Mouse (Mus musculus) telencephalon, adult 2 months (tissue): ENCODE measurements around the gene Cog8.

Source experiments
- DNase-seq: peaks from one replicate; pipeline ENCODE4 v3.0.0-alpha.2; 2011; ENCODE audit warnings: low read depth, low spot score

Gene Cog8

GRCm38 (mm10) chr8:107056076-107056972, at the start of gene Cog8, which contains the start of gene Nip7:
TSS of gene Cog8 (minus strand) at chr8:107056689.
TSS of gene Nip7 (plus strand) at chr8:107056877.
- DNase-seq = peak; percentile 99

DNA sequence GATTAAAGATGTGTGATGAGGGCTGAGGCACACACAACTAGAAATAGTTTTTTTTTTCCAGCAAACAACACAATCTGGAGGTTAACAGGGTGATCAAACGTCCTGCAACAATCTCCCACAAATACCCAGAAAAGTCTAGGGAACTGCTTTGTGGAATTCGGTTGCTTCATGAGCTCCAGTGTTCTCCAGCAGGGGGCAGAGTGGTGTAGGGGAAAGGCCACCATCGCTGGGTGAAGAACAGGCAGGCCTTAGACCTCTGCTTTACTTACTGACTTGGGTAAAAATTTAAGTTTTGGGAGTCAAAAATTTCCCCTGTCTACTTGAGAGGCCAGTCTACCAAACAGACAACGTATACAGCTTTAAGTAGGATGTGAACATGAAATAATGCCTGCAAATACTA, 48.1 kb upstream of the Cog8 start:
- DNase-seq = peak; percentile 38

GRCm38 (mm10) chr8:107100635-107101034, 44.1 kb upstream of the Cog8 start:
- DNase-seq = no peak

- peak; percentile 95 for DNase-seq
These were observed 40.0 kb upstream of the Cog8 start, which contains the start of gene Terf2 for GRCm38 (mm10) chr8:107096366-107097036. TSS of gene Terf2 (minus strand) at chr8:107096547.

DNA sequence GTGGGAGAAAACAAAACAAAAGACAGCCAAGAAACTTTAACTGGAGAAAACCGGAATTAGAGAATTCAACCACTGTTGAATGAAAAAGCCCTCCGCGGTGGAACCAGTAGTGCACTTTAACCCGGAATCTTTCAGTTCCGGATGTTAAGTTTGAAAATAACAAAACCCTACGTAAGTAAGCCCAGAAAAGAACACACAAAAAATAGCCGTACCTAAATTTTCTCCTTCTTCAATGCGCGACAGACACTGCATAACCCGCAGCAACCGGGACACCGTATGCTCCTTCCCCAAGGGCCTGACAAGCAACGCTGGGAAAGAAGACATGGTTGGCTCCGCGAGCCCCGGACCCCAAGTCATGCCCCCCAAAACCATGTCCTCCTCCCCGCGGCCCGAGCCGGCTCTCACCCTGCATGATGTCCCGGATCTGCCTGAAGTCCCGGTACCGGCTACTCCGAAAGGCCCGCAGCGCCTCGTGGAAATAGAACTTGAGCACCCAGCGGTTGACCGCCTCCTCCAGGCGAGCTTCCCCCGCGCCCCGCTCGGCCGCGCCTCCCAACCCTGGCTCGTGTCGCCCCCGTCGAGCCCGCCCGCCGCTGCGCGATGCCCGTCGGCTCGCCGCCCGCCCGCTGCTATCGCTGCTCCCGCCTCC, 39.4 kb upstream of the Cog8 start:
- peak; percentile 35 for DNase-seq

- no peak for DNase-seq
These were observed 34.0 kb upstream of the Cog8 start for GRCm38 (mm10) chr8:107090531-107090930.

- DNase-seq = no peak
These were observed 32.1 kb upstream of the Cog8 start for GRCm38 (mm10) chr8:107088526-107089063.

DNA sequence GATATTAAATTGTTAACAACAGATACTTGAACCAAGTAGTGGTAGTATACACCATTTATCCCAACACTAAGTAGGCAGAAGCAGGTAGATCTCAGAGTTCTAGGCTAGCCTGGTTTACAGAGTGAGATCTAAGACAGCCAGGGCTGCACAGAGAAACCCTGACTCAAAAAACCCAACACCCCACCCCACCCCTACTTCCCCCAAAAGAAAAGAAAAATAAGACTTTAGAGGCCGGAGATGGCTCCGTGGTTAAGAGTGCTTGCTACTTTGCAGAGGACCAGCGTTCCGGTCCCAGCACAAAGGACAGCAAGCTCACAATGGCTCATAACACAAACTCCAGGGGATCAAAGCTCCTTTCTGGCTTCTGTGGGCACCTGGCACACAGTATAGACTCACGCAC, 29.5 kb upstream of the Cog8 start:
- no peak for DNase-seq

- no peak for DNase-seq
These were observed 28.9 kb upstream of the Cog8 start for GRCm38 (mm10) chr8:107085358-107085757.

DNA sequence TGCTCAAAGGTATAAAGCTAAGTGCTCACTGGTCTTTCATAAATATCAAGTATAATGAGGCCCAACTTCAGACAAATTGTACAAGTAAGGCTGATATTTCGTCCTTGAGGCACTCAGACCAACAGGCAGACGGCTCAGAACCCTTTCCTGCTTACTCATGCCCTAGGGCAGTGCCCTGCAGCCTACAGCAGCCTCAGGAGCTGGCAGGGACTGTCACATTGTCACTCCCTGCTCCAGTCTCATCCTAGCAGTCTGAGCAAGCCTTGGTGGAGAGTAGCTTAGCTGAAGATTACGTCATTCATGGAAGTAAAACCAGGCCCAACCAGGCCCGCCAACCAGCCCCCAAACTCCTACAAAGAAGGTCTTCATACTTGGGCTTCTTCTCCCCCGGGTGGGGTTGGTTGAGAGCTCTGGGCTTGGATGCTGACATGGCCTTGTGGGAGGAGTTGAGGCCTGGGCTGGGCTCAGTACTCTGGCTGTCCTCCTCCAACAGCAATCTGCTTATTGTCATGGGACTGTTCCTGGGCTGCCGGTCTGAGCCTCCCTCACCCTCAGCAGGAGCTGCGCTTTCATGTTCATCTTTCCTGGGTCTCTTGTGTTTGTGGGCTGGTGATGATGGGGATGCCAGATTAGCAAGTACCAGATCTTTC, 19.9 kb upstream of the Cog8 start:
- no peak for DNase-seq

GRCm38 (mm10) chr8:107074128-107074527, 17.6 kb upstream of the Cog8 start:
- no peak for DNase-seq

DNA sequence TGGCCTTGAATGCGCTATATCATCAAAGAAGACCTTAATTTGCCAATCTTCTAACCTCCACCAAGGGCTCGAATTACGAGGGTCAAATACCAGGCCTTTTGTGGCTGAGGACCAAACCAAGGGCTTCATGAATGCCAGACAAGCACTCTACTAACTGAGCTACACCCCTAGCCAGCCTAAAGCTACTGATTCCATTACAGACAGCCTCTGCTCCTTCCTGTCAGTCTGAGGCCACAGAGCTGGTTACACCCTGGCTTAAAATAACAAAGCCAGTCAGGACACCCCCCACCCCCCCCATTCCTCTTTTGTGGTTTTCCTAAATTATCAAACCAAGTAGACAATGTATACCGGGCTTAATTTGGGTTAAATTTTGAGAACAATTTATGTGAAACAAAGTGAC, 17.2 kb upstream of the Cog8 start:
- DNase-seq = no peak

- no peak for DNase-seq
These were observed 9.3 kb upstream of the Cog8 start, which contains the start of gene Tmed6 for GRCm38 (mm10) chr8:107065511-107066496. TSS of gene Tmed6 (minus strand) at chr8:107065644.

GRCm38 (mm10) chr8:107062613-107063012, 6.1 kb upstream of the Cog8 start:
- DNase-seq = no peak

- DNase-seq = no peak
These were observed 482 bp upstream of the Cog8 start for GRCm38 (mm10) chr8:107056973-107057369.

DNA sequence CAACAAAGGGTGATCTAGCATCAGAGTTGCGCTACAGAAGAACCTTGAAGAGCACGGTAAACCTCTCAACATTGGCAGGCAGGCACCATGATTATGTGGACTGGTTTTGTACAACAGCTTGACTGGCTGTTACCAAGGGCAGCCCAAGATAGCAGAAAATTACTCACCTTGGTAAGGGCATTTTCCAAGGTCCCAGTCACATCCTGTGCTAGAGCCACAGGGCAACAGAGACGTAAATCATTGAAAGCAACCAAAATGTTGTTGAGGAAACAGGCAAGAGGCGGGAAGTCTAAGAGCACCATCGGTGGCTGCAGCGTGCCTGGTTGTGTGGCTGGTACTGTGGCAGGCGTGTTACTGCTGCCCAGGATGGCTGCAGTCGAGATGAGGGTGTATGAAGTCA, 4.4 kb downstream of the Cog8 start:
- no peak for DNase-seq

GRCm38 (mm10) chr8:107049480-107049879, 7.0 kb downstream of the Cog8 start:
- no peak for DNase-seq

- DNase-seq = peak; percentile 73
These were observed 8.2 kb downstream of the Cog8 start, which contains the start of gene Pdf for GRCm38 (mm10) chr8:107048061-107048941. TSS of gene Pdf (minus strand) at chr8:107048614.

DNA sequence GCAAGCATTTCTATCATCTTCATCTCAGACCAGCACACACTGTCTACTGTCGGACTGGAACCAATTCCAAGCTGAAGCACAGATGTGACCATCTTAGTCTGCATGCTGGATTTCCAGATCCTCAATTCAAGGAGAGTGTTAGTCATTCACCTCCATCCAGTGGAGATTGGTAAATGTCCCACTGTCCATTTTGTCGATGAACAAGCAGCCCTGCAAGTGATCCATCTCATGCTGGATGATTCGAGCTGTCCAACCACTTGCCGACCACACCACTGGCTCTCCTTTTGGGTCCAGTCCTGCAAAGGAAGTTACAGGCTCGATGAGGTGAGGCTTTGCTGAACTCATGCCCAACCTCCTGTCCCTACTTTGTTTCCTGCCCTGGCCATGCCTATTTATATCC, 9.5 kb downstream of the Cog8 start:
- no peak for DNase-seq
